Mouse (Mus musculus) limb, embryonic 10.5 days (tissue): ENCODE measurements at regions not wholly inside any gene's neighbourhood (a gene's known extent, or its start where the extent isn't known, plus 50 kb on each side); places are given as distances from the start of the nearest gene placed in this dataset.
"Not testable (repeated sequence)": the region's sequence is repeated elsewhere in the genome, so short reads cannot be mapped to it uniquely, and the experiment has no call there.

Source experiments
- DNase-seq: peaks from one replicate; pipeline ENCODE4 v3.0.0-alpha.2; 2017; ENCODE audit warnings: low spot score
- H3K27ac ChIP-seq: fragments of 300-500 bp; sonication (generic); 2 replicates; pipeline ENCODE4 v1.5.1; 2016; ENCODE audit warnings: mild to moderate bottlenecking
- H3K27me3 ChIP-seq: fragments of 300-500 bp; sonication (generic); 2 replicates; pipeline ENCODE4 v1.6.1; 2016; ENCODE audit warnings: low read depth, mild to moderate bottlenecking; ENCODE audit not compliant: poor library complexity, severe bottlenecking
- H3K36me3 ChIP-seq: fragments of 300-500 bp; sonication (generic); 2 replicates; pipeline ENCODE4 v1.6.1; 2016; ENCODE audit warnings: mild to moderate bottlenecking, moderate library complexity
- H3K4me1 ChIP-seq: fragments of 300-500 bp; sonication (generic); 2 replicates; pipeline ENCODE4 v1.6.1; 2016
- H3K4me3 ChIP-seq: fragments of 300-500 bp; sonication (generic); 2 replicates; pipeline ENCODE4 v1.5.1; 2016; ENCODE audit warnings: mild to moderate bottlenecking, moderate library complexity
- H3K9me3 ChIP-seq: fragments of 300-500 bp; sonication (generic); replicated peaks from 2 replicates; pipeline ENCODE4 v1.6.1; 2016; ENCODE audit warnings: mild to moderate bottlenecking
- WGBS: fragments of 180-500 bp; shearing (Covaris S2); methylation state at CpG from one replicate; pipeline ENCODE4 v1.1.7; 2016; 5-methylcytosine and 5-hydroxymethylcytosine counted together

- WGBS, result 9% methylated on average over 3 of the region's 3 CpGs
- peak; percentile 48 for DNase-seq
- no peak overlapping the region for H3K27ac ChIP-seq
- H3K36me3 ChIP-seq, result no peaks in the 10 kb centered on the region
- H3K27me3 ChIP-seq, result no peaks in the 10 kb centered on the region
- H3K4me3 ChIP-seq, result no peak overlapping the region
- no peaks in the 10 kb centered on the region for H3K9me3 ChIP-seq
- peaks cover 25% of the 10 kb centered on the region for H3K4me1 ChIP-seq
Measured at GRCm38 (mm10) chr8:34671716-34672115, 560.2 kb upstream of the Gm10131 start.

DNA sequence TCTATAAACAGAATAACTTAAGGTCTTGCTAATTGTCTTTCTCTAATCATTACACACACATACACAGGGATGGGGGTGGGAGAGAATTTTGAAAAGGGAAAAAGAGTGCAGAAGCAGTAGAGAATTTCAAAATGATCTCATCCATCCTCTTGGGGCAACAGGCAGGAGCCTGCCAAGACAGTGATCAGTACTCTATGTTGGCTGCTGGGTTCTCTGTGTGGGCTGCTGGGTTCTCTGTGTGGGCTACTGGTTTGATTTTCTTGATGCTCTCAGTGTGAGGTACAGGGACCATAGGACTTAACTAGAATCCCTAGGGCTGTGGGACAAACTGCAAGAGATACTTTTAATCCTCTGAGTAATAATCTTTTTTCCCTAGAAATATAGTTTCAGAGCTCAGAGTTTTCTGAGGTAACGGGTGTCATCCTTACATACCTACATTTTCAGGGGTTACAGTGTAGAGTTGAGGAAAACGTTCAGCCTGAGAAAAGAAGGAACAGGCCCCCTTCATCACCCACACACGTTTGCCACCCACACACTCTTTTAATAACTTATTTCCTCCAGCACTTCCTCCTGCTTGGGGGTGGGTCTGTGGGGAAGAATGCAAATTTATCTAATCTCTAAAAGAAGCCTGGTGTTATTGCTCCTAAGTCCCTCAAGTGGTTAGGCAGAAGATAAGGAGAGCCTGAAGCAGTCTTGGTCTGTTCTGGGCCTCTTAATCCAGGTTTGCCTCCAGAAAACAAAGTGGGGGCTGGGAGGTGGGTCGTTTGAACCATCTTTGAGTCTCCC is 559.6 kb upstream of the Gm10131 start:
- Histone ChIP-seq H3K4me1 (peaks cover 23% of the 10 kb centered on the region), H3K36me3 (no peaks in the 10 kb centered on the region), H3K9me3 (no peaks in the 10 kb centered on the region), H3K27me3 (no peaks in the 10 kb centered on the region), H3K27ac (no peak overlapping the region), H3K4me3 (no peak overlapping the region)
- 27% methylated on average over 4 of the region's 4 CpGs for WGBS
- no peak for DNase-seq

- Histone ChIP-seq H3K27me3 (no peaks in the 10 kb centered on the region), H3K9me3 (no peaks in the 10 kb centered on the region), H3K4me1 (peaks cover 15% of the 10 kb centered on the region), H3K36me3 (no peaks in the 10 kb centered on the region), H3K4me3 (no peak overlapping the region), H3K27ac (no peak overlapping the region)
- WGBS, result 84% methylated on average over 3 of the region's 3 CpGs
- DNase-seq, result no peak
Measured at GRCm38 (mm10) chr8:34669146-34669545, 557.6 kb upstream of the Gm10131 start.

- no peak overlapping the region for H3K4me3 ChIP-seq
- H3K9me3 ChIP-seq, result no peaks in the 10 kb centered on the region
- H3K27ac ChIP-seq, result no peak overlapping the region
- H3K27me3 ChIP-seq, result no peaks in the 10 kb centered on the region
- H3K36me3 ChIP-seq, result no peaks in the 10 kb centered on the region
- no peaks in the 10 kb centered on the region for H3K4me1 ChIP-seq
- 94% methylated on average over 4 of the region's 4 CpGs for WGBS
- no peak for DNase-seq
Measured at GRCm38 (mm10) chr8:34664429-34664828, 552.9 kb upstream of the Gm10131 start.

DNA sequence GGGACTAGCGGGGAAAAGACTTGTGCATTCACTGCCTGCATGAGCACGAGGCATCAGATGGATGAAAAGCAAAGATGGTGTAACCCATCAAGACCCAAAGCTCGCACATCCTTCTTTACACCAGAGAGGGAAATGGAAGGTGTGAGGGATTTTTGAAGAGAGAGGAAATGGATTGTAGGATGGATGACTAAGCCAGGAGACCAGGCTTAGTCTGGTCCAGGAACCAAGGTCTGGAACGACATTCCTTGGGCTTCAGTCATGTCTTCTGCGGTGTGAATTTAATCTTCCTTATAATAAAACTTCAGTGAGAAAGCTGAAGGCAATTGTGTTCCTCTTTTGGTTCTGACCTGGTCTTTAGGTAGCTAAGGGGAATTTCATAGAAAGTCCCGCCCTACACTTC is 551.0 kb upstream of the Gm10131 start:
- DNase-seq, result no peak
- H3K9me3 ChIP-seq, result no peaks in the 10 kb centered on the region
- no peak overlapping the region for H3K27ac ChIP-seq
- no peak overlapping the region for H3K4me3 ChIP-seq
- H3K4me1 ChIP-seq, result no peaks in the 10 kb centered on the region
- 94% methylated on average over 6 of the region's 6 CpGs for WGBS
- no peaks in the 10 kb centered on the region for H3K27me3 ChIP-seq
- H3K36me3 ChIP-seq, result no peaks in the 10 kb centered on the region

- Histone ChIP-seq H3K27ac (no peak overlapping the region), H3K4me1 (no peaks in the 10 kb centered on the region), H3K9me3 (no peaks in the 10 kb centered on the region), H3K4me3 (no peak overlapping the region), H3K36me3 (no peaks in the 10 kb centered on the region), H3K27me3 (no peaks in the 10 kb centered on the region)
- WGBS, result 93% methylated on average over 8 of the region's 8 CpGs
- no peak for DNase-seq
Measured at GRCm38 (mm10) chr8:34651750-34652149, 540.2 kb upstream of the Gm10131 start.

GRCm38 (mm10) chr8:34628221-34628620 is 516.7 kb upstream of the Gm10131 start:
- H3K9me3 ChIP-seq, H3K36me3 ChIP-seq, H3K27ac ChIP-seq, H3K27me3 ChIP-seq, DNase-seq, H3K4me1 ChIP-seq, H3K4me3 ChIP-seq: not testable (repeated sequence)
- 98% methylated on average over 2 of the region's 2 CpGs for WGBS

GRCm38 (mm10) chr8:34625670-34626069 is 514.1 kb upstream of the Gm10131 start:
- WGBS, result 88% methylated on average over 10 of the region's 10 CpGs
- no peak overlapping the region for H3K27ac ChIP-seq

DNA sequence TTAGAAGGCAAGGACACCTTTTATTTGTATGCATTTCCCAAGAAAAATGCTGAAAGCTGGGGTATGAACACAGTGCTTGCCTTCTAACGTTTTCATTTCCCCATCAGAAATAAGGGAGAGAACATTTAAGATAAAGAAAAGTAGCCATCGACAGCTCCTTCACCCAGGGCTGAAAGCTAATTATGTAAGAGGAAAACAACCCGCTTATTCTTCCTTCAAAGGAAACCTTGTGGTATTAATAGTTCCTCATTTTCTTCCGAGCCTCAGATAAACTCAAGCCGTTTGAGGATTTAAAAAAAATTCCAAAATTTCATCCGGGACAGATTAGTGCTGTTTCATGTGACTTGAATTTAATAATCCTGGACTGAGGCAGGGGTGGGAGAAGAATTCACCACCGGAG is 512.2 kb upstream of the Gm10131 start:
- DNase-seq, result no peak
- Histone ChIP-seq H3K9me3 (no peaks in the 10 kb centered on the region), H3K27me3 (no peaks in the 10 kb centered on the region), H3K36me3 (no peaks in the 10 kb centered on the region), H3K27ac (no peak overlapping the region), H3K4me3 (no peak overlapping the region), H3K4me1 (no peaks in the 10 kb centered on the region)
- WGBS, result 82% methylated on average over 7 of the region's 7 CpGs

More at GRCm38 (mm10) chr8:34625670-34626069, 514.1 kb upstream of the Gm10131 start:
- H3K36me3 ChIP-seq, result no peaks in the 10 kb centered on the region
- no peaks in the 10 kb centered on the region for H3K9me3 ChIP-seq
- no peaks in the 10 kb centered on the region for H3K4me1 ChIP-seq
- no peak for DNase-seq
- H3K4me3 ChIP-seq, result no peak overlapping the region
- no peaks in the 10 kb centered on the region for H3K27me3 ChIP-seq

DNA sequence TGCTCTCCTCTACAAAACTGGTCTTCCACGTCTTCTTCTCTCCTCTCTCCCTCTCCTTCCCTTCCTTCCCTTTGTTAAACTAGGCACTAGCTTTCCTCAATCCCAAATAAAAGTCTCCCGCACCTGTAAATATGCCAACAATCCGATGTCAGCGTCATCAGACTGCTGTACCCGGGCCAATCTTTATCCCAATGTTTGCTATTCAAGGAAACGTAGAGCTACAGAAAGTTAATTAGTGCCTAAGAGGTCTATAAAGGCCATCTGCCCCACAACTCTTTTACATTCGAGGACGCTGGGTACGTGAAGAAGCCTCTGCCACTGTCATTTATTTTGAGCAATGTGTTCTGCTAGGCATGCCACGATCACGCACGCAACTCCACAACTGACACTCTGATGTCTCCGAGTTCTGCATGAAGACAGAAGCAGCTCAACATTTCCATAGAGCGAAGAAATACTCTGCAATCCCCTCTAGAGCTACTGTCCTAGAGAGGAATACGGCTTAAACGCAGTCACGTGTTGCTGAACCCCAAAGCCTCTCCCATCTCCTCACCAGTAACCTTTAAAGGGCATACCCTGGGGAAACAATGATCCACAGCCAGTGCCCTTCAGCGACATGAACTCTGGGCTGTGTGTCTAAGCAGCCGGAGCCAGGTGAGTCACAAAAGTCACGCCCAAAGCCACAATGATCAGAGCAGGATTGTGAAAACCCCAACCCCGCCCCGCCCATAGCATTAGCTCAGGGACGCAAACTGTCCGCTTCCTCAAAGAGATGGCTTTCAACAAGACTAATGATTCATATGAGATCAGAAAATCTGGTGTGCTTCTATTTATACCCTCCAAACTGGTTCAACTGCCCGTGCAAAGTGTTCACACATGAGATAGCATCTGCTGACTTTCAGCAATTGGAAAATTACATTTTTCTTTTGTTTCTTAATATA is 510.9 kb upstream of the Gm10131 start:
- Histone ChIP-seq H3K27ac (no peak overlapping the region), H3K4me3 (no peak overlapping the region), H3K27me3 (no peaks in the 10 kb centered on the region), H3K36me3 (no peaks in the 10 kb centered on the region), H3K4me1 (peaks cover 4% of the 10 kb centered on the region), H3K9me3 (no peaks in the 10 kb centered on the region)
- DNase-seq, result no peak
- 83% methylated on average over 25 of the region's 25 CpGs for WGBS

GRCm38 (mm10) chr8:34618046-34618445 is 506.5 kb upstream of the Gm10131 start:
- H3K27me3 ChIP-seq, result no peaks in the 10 kb centered on the region
- 38% methylated on average over 4 of the region's 5 CpGs for WGBS
- no peak for DNase-seq
- H3K9me3 ChIP-seq, result no peaks in the 10 kb centered on the region
- H3K4me1 ChIP-seq, result peaks cover 4% of the 10 kb centered on the region
- H3K4me3 ChIP-seq, result no peak overlapping the region
- H3K36me3 ChIP-seq, result no peaks in the 10 kb centered on the region
- H3K27ac ChIP-seq, result no peak overlapping the region

GRCm38 (mm10) chr8:34614987-34615386 is 503.4 kb upstream of the Gm10131 start:
- DNase-seq, result no peak
- H3K27me3 ChIP-seq, result no peaks in the 10 kb centered on the region
- peaks cover 4% of the 10 kb centered on the region for H3K4me1 ChIP-seq
- 83% methylated on average over 4 of the region's 4 CpGs for WGBS
- H3K9me3 ChIP-seq, result no peaks in the 10 kb centered on the region
- no peak overlapping the region for H3K4me3 ChIP-seq
- H3K27ac ChIP-seq, result no peak overlapping the region
- no peaks in the 10 kb centered on the region for H3K36me3 ChIP-seq

GRCm38 (mm10) chr8:34614031-34614526 is 502.5 kb upstream of the Gm10131 start:
- no peaks in the 10 kb centered on the region for H3K36me3 ChIP-seq
- H3K4me3 ChIP-seq, result no peak overlapping the region
- peaks cover 4% of the 10 kb centered on the region for H3K4me1 ChIP-seq
- H3K9me3 ChIP-seq, result no peaks in the 10 kb centered on the region
- H3K27ac ChIP-seq, result no peak overlapping the region
- WGBS, result 70% methylated on average over 10 of the region's 10 CpGs
- H3K27me3 ChIP-seq, result no peaks in the 10 kb centered on the region
- no peak for DNase-seq
